ENCODE assay signal across 8 mouse cellular contexts in the genomic region with DNA sequence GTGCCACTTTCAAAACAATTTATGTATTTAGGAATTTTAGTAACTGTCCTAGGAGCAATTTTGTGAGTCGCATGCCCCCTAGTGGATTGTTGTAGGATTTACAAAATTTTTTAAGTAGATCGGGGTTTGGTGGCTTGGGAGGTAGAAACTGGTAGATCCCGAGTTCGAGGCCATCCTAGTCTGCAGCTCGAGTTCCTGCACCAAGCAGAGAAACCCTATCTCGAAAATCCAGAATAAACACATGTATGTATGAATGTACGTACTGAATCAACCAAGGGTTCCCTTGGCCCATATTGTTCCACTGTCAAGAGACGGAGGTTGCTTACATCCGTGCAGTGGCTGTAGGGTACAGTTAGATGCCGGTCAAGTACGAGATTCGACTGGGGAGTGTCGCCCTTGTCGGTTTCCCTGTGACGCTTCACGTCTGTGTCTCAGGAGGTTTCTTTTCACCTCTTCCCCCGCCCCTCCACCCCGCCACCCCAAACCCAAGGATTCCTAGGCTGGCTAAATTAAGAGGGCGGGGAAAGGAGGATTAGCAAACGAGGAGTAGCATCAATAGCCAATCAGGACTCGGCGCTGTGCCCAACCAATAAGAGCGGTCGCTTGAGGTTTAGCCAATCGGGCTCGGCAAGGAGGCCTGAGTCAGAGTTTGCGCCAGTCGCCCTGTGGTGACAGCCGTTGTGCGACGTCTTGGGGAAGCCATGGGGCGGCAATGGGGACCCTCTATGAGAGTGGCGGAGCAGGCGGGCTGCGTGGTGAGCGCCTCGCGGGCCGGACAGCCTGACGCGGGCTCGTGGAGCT. TPM values are rescaled to one million over a fixed set of nuclear protein-coding genes. Genes with fewer than 3 reads are reported as not detected.
A peak's percentile ranks its signal among the peaks of the same experiment; 100 is the strongest.
DNase-seq lines count a peak whose midpoint lies in the region; ATAC-seq and TF ChIP-seq lines count a peak whose summit lies in the region.

A gene (plus strand): TSS at position 645 of the 801 bp plus-strand sequence.

- TF ChIP-seq EP300 in lung, postnatal 0 days (IDR thresholded peaks at IDR 0.05): no peak

- TF ChIP-seq CTCF in lung, postnatal 0 days (IDR thresholded peaks at IDR 0.05): peak; percentile 59

- H3K27me3 ChIP-seq in hindbrain, embryonic 10.5 days (ENCODE audit: insufficient read depth, poor library complexity, severe bottlenecking): no peaks in the 10 kb centered on the region
- no peaks in the 10 kb centered on the region for H3K27me3 ChIP-seq in lung, postnatal 0 days (replicated peaks; ENCODE audit: insufficient read depth, low read length)

- peak within 1 kb of the TSS; percentile 100 for H3K4me2 ChIP-seq in lung, postnatal 0 days (replicated peaks; ENCODE audit: low read depth, low read length)

- H3K4me1 ChIP-seq in hindbrain, embryonic 10.5 days (replicated peaks): peaks cover 23% of the 10 kb centered on the region
- H3K4me1 ChIP-seq in lung, postnatal 0 days (ENCODE audit: insufficient read depth, low read depth, low read length): peaks cover 8% of the 10 kb centered on the region; the same call in 1 of the 2 replicates

- peak; percentile 94 for ATAC-seq in frontal cortex, adult (ENCODE audit: low TSS enrichment)
- ATAC-seq in lung, postnatal 0 days: peak; percentile 98

- peak within 1 kb of the TSS; percentile 83 for H3K4me3 ChIP-seq in hindbrain, embryonic 10.5 days
- H3K4me3 ChIP-seq in lung, postnatal 0 days (ENCODE audit: low read depth, low read length): peak within 1 kb of the TSS; percentile 93

- H3K9me3 ChIP-seq in hindbrain, embryonic 10.5 days: no peaks in the 10 kb centered on the region
- no peaks in the 10 kb centered on the region for H3K9me3 ChIP-seq in lung, postnatal 0 days (ENCODE audit: low read length)

- 1% methylated on average over 42 of the region's 42 CpGs for WGBS in hindbrain, embryonic 10.5 days
- WGBS in lung, postnatal 0 days: 2% methylated on average over 42 of the region's 42 CpGs

- peaks cover 58% of the 10 kb centered on the region for H3K36me3 ChIP-seq in hindbrain, embryonic 10.5 days
- peaks cover 26% of the 10 kb centered on the region; the same call in 1 of the 2 replicates for H3K36me3 ChIP-seq in lung, postnatal 0 days (ENCODE audit: insufficient read depth, low read length)

- DNase-seq in MN1 (ENCODE audit: low spot score): peak; percentile 98
- DNase-seq in cerebellum, adult 9-10 months: peak; percentile 97
- DNase-seq in hindbrain, embryonic 10.5 days (ENCODE audit: low spot score): peak; percentile 95
- DNase-seq in layer of hippocampus, adult 9-11 months: peak; percentile 98
- DNase-seq in lung, postnatal 0 days (ENCODE audit: low spot score): peak; percentile 99
- peak; percentile 95 for DNase-seq in ovary, postnatal 14 days (ENCODE audit: low spot score)
- peak; percentile 94 for DNase-seq in thymus, postnatal 14 days

- peak within 1 kb of the TSS; percentile 66 for H3K9ac ChIP-seq in lung, postnatal 0 days (replicated peaks; ENCODE audit: low read depth)

- peak within 1 kb of the TSS; percentile 86 for H3K27ac ChIP-seq in hindbrain, embryonic 10.5 days
- no peak within 1 kb of the TSS for H3K27ac ChIP-seq in lung, postnatal 0 days (ENCODE audit: low read length)

RNA-seq across cellular contexts. Expression of the gene that starts here (rescaled TPM):
- 28.3 and 35.7 TPM in 2 replicates for polyA plus RNA-seq in hindbrain, embryonic 10.5 days (2016; fragmentation: Nextera tagmentation; extraction: Ambion mirVana)
- 18.3 and 20.8 TPM in 2 replicates for polyA plus RNA-seq in lung, postnatal 0 days (2015; fragmentation: Nextera tagmentation; extraction: Ambion mirVana)
